In the genomic region with DNA sequence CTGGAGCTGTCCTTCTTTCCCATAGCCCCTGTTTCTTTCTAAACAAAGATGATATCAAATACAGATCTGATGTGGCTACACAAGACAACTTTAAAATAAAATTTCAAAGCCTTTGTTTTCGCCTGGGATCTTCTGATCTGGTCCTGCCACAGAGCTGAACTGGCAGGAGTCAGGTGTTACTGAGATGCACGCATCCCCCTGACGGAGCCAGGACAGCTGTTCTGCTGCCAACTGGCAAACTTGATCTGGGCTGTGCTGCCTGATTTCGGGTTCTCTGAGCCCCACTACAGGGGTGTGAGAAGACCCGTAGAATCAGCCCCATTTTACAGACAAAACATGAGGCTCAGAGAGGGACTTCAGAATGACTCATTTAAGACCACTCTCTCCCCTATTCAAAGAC, we compare ENCODE assay signal across 27 mouse cellular contexts.
"Had no signal": no experiment of that assay in that cellular context is flagged by ENCODE, and none has a peak within 500 bp of the region (broad histone marks: within the 10 kb centered on the region; RNA-seq: fewer than 3 reads in every experiment).

No protein-coding gene starts in this region.

- H3K4me2 ChIP-seq: embryonic facial prominence, embryonic 12.5 days; embryonic facial prominence, embryonic 13.5 days; embryonic facial prominence, embryonic 15.5 days; forebrain, embryonic 12.5 days; forebrain, embryonic 13.5 days; forebrain, embryonic 15.5 days had no signal

- ATAC-seq: forebrain, embryonic 13.5 days; forebrain, embryonic 14.5 days; forebrain, embryonic 15.5 days; forebrain, embryonic 16.5 days; forebrain, postnatal 0 days had no signal

- H3K4me1 ChIP-seq: embryonic facial prominence, embryonic 12.5 days; embryonic facial prominence, embryonic 13.5 days; embryonic facial prominence, embryonic 15.5 days; forebrain, embryonic 10.5 days; forebrain, embryonic 12.5 days; forebrain, embryonic 13.5 days; forebrain, embryonic 15.5 days had no signal

- H3K4me3 ChIP-seq: embryonic facial prominence, embryonic 12.5 days; embryonic facial prominence, embryonic 13.5 days; embryonic facial prominence, embryonic 15.5 days; erythroblast, embryonic 14.5 days; forebrain, embryonic 10.5 days; forebrain, embryonic 12.5 days; forebrain, embryonic 13.5 days; forebrain, embryonic 15.5 days; gastrocnemius, adult 2 months; heart, adult 2 months had no signal

- H3K9me3 ChIP-seq: embryonic facial prominence, embryonic 12.5 days; embryonic facial prominence, embryonic 13.5 days; embryonic facial prominence, embryonic 15.5 days; forebrain, embryonic 10.5 days; forebrain, embryonic 12.5 days; forebrain, embryonic 13.5 days; forebrain, embryonic 15.5 days had no signal

- H3K9ac ChIP-seq: embryonic facial prominence, embryonic 12.5 days; embryonic facial prominence, embryonic 13.5 days; embryonic facial prominence, embryonic 15.5 days; forebrain, embryonic 12.5 days; forebrain, embryonic 13.5 days; forebrain, embryonic 15.5 days; forebrain, postnatal 0 days had no signal

- H3K27me3 ChIP-seq: embryonic facial prominence, embryonic 12.5 days; embryonic facial prominence, embryonic 13.5 days; embryonic facial prominence, embryonic 15.5 days; forebrain, embryonic 12.5 days; forebrain, embryonic 13.5 days; forebrain, embryonic 15.5 days had no signal

- H3K27ac ChIP-seq: embryonic facial prominence, embryonic 12.5 days; embryonic facial prominence, embryonic 13.5 days; embryonic facial prominence, embryonic 15.5 days; forebrain, embryonic 10.5 days; forebrain, embryonic 12.5 days; forebrain, embryonic 13.5 days; forebrain, embryonic 15.5 days; gastrocnemius, adult 2 months; heart, adult 2 months had no signal

- H3K36me3 ChIP-seq: embryonic facial prominence, embryonic 12.5 days; embryonic facial prominence, embryonic 13.5 days; embryonic facial prominence, embryonic 15.5 days; forebrain, embryonic 10.5 days; forebrain, embryonic 12.5 days; forebrain, embryonic 15.5 days had no signal

- DNase-seq: cerebellum, adult 2 months; cerebellum, adult 8-10 months; cerebellum, adult 9-10 months; cerebellum, adult 9-11 months; cerebellum, postnatal 14 days; cerebellum, postnatal 25 days; cerebellum, postnatal 36 days; embryo, embryonic 11 days; forebrain, postnatal 0 days; gastrocnemius, adult 2 months; gastrocnemius, postnatal 10 days; gastrocnemius, postnatal 14 days; gastrocnemius, postnatal 25 days; gastrocnemius, postnatal 36 days; heart, adult 11 months; heart, adult 18-20 months; heart, adult 2 months had no signal
